Mouse (Mus musculus) T-cell, adult 2 months (primary cell): ENCODE results near the gene Arhgap18.
A peak's percentile ranks its signal among the peaks of the same experiment; 100 is the strongest.
"Not testable (repeated sequence)": the region's sequence is repeated elsewhere in the genome, so short reads cannot be mapped to it uniquely, and the experiment has no call there.

Experiments
- DNase-seq: peaks from one replicate; pipeline ENCODE4 v3.0.0; 2022; ENCODE audit warnings: low spot score

Arhgap18 gene

GRCm38 (mm10) chr10:26912112-26912797 is 159.0 kb downstream of the Arhgap18 start:
- DNase-seq, result no peak

- no peak for DNase-seq
Observed at GRCm38 (mm10) chr10:26912807-26913206, 159.6 kb downstream of the Arhgap18 start.

- DNase-seq, result peak; percentile 5
Observed at GRCm38 (mm10) chr10:26919307-26919977, 166.2 kb downstream of the Arhgap18 start.

- DNase-seq, result no peak
Observed at GRCm38 (mm10) chr10:26920383-26920979, 167.3 kb downstream of the Arhgap18 start.

GRCm38 (mm10) chr10:26936056-26936455 is 182.8 kb downstream of the Arhgap18 start:
- not testable (repeated sequence) for DNase-seq

- not testable (repeated sequence) for DNase-seq
Observed at GRCm38 (mm10) chr10:26938464-26938863, 185.2 kb downstream of the Arhgap18 start.

- no peak for DNase-seq
Observed at GRCm38 (mm10) chr10:26939549-26939948, 186.3 kb downstream of the Arhgap18 start.

GRCm38 (mm10) chr10:26948331-26948730 is 195.1 kb downstream of the Arhgap18 start:
- DNase-seq, result no peak

GRCm38 (mm10) chr10:26949667-26950066 is 196.4 kb downstream of the Arhgap18 start:
- DNase-seq, result no peak

GRCm38 (mm10) chr10:26950448-26950847 is 197.2 kb downstream of the Arhgap18 start:
- no peak for DNase-seq

- no peak for DNase-seq
Observed at GRCm38 (mm10) chr10:26958513-26958912, 205.3 kb downstream of the Arhgap18 start.
